Mouse (Mus musculus): ENCODE measurements around the gene Ugt2b5.
"Not testable (repeated sequence)": the region's sequence is repeated elsewhere in the genome, so short reads cannot be mapped to it uniquely, and the experiment has no call there.

Gene Ugt2b5
- long read RNA-seq, experiment 1: 0 reads
- long read RNA-seq, experiment 2: 0 reads

DNA sequence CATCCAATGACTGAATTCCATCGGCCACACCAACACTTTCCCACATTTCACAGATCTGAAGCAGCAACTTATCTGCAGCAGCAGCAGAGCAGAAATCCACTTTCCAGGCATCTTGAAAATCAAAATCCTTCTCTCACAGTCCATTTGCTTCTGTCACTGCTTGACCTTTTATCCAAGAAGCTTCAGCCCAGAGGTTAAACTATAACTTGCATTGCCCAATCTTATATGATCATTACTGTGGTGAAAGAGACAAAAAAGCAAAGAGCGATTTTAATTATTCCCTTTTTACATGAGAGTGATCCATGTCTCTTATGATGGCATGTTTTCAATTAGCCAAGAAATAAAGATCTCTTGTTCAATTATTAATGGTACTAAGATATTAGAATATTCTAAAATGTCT, at the start of gene Ugt2b5:
TSS of gene Ugt2b5 (minus strand) at position 123 of the 400 bp plus-strand sequence.
- intact Hi-C loops (cut with DNase I): loop anchor here (10.0 kb wide), 2 partner anchors 285 to 945 kb away; partner anchors contain the start of gene Gnrhr

DNA sequence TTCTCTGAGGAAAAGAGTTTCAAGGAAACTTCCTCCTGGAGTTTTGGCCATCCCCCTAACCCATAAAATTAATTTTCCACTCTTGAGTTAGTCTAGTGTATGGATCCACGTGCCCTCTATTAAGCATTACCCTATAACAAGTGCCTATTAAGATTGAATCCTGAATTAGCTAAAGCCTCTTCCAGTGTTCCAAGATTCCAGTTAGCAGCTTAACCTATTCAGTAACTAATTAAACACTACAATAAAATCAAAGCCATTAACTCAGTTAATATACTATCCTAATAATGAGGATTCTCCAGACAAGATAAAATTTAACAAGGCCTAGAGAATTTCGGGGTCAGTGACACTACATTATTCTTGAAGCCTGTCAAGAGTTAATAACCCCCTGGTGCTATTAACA, 35.7 kb upstream of the Ugt2b5 start:
- intact Hi-C loops (cut with DNase I): not testable (repeated sequence)

DNA sequence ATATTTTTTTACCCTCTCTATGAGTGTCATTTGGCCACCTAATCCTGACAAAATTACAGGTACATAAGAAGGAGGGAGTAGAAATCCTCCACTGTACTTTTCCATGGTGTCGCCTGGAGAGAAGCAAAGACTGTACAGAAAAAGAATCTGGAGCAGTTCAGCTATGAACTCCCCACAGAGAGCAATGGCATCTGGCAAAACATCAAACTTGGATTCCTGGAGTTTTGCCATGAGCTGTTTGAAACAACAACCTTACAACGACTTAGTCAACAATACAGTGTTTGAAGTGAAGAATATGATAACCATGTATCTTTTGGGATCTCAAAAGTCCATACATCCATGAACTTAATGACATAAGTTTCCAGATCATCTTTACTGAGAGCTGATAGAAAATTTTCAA, 34.6 kb upstream of the Ugt2b5 start:
- intact Hi-C loops (cut with DNase I): no loop called here

DNA sequence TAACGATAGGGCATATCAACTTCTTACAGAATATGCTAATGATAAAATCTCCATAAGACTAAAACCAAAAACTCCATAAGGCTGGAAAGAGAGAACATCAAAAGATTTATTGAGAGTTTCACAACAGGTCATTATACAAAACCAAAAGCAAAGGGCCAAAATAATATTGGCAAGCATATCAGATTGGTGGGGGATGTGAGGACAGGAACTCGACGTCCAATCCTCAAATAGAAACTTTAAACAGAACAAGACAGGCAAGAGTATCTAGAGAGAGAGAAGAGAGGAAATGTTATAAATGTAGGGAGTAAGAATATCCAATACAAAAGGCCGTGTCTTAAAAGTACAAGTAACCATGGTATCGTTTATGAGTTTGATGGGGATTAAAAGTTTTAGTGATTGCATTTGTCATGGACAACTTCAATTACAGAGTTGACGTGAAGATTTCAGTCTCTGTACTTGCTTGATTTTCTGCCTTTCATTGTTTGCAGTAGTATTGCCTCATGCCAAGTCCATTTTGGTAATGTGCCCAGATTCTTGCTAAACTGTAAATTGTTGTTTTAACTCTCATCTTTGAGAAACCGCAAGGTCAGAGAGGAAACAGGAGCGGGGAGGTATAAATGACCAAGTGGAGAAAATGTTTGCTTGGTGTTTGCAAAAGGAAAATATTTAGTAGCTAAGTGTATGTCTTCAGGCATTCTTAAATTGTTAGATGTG, 7.8 kb upstream of the Ugt2b5 start:
- intact Hi-C loops (cut with DNase I): loop anchor here (10.0 kb wide), 2 partner anchors 293 to 953 kb away; partner anchors contain the start of gene Gnrhr

DNA sequence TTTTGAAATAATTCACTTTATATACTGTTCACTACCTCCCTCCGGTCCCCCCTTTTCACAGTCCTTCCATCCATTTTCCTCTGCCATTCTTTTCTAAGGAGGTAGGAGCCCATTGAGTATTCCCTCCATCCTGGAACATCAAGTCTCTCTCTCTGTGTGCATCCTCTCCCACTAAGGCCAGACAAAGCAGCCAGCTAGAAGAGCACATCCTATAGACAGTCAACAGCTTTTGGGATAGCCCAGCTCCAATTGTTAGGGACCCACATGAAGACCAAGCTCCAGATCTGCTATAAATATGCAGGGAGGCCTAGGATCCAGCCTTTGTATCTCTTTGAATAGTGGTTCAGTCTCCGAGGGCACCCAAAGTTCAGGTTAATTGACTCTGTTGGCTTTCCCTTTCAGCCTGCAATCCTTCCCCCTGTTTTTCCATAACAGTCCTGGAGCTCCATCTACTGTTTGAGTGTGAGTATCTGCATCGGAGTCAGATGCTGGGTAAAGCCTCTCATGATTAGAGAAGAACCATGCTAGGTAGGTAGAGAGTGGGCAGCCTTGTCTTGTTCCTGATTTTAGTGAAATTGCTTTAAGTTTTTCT, 2.8 kb upstream of the Ugt2b5 start:
- intact Hi-C loops (cut with DNase I): loop anchor here (2.0 to 10.0 kb wide), 3 partner anchors 256 to 948 kb away; partner anchors contain the start of gene Gnrhr

DNA sequence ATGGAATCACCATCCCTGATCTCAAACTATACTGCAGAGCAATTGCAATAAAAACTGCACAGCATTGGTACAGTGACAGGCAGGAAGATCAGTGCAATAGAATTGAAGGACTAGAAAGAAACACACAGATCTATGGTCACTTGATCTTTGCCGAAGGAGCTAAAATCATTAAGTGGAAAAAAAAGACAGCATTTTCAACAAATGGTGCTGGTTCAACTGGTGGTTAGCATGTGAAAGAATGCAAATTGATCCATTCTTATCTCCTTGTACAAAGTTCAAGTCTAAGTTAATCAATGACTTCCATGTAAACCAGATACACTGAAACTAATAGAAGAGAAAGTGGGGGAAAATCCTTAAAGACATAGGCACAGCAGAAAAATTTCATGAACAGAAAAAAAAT, 36.4 kb downstream of the Ugt2b5 start:
- intact Hi-C loops (cut with DNase I): not testable (repeated sequence)

DNA sequence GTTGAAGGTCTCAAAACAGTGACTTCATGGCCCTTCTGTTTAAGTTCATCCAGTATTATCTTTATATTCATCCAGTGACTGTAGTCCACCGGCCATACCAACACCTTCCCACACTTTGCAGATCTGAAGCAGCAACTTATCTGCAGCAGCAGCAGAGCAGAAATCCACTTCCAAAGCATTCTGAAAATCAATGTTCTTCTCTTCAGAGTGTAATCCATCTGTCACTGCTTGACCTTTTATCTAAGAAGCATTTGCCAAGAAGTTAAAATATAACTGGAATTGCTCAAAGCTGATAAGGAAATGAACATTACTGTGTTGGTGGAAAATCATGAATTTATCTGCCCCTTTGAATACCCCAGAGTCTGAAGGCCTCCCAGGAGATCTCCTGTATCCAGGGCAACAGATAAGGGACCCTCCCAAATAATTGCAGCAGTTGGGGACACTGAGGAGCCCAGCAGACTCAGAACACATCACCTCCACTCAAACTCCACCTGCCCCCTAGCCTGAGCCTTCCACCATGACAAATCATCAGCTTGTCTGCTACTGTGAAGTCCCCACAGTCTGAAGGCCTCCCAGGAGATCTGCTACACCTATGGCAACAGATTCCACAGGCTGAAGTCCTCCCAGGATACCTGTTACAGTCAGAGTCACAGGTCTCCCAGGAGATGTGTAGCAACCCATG, 47.6 kb downstream of the Ugt2b5 start, which contains the start of gene Ugt2b36:
TSS of gene Ugt2b36 (minus strand) at position 210 of the 682 bp plus-strand sequence.
- intact Hi-C loops (cut with DNase I): no loop called here

DNA sequence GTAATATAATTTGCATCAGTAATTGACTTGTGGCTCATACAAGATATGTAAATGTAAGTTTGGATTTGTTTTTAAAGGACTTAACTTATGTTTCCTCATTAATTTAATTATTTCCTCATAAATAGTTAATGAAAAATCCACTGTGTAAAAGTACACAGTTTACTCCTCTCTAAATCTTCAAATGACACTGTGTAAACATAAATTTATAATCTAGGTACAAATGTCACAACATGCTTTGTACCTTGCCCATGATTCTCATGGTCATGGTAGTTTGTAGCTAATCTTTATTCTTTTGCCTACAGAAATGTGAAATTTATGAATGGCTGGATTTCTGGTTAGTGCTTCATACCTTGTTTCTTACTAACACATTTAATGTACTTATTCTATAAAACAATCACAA, 49.0 kb downstream of the Ugt2b5 start:
- intact Hi-C loops (cut with DNase I): no loop called here

DNA sequence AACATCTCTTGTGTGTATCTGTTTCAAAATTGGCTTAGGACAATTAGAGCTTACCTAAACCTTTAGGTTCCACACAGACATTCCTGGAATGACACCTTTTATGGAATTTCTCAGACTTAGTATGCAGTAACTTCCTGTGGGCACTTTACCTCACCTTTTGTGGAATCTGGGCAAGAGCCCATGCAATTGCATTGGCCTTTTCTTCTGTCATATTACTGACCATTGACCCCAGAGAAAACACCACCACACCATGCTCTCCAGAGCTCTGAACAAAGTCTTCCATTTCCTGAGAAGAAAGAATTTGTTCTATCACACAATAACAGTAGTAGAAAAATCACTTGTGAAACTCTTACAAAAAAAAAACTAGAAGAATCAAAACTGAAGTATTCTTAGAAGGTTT, 50.9 kb downstream of the Ugt2b5 start:
- intact Hi-C loops (cut with DNase I): no loop called here

DNA sequence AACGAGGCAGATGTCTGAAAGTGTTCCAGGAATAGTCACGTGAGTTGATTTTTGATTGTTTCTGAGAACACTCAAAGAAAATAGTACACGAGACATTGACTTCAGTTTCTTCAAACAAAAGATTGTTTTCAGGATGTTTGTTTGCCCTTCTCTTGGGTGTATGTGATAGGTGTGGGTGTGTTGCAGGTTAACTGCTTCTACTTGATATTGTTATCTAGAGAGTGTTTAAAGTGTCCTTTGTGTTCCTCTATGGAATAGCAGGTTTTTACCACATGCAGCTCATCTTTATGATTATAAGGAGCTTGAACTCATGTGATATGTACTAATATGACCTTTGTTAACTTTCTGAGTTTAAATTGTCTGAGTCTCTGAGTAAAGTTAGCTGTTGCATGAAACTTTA, 53.8 kb downstream of the Ugt2b5 start:
- intact Hi-C loops (cut with DNase I): no loop called here
